Mouse (Mus musculus) spleen, adult 2 months (tissue): Measurements from ENCODE around the gene Sf3a1.

ENCODE experiments used
- CTCF ChIP-seq: fragments of 200-500 bp; IDR thresholded peaks from 2 replicates; pipeline ENCODE4 v1.5.1; 2011; ENCODE audit warnings: mild to moderate bottlenecking, inconsistent platforms; ENCODE audit not compliant: insufficient read depth, insufficient read length, insufficient replicate concordance; ENCODE audit errors: extremely low read depth
- POLR2A ChIP-seq: fragments of 200-500 bp; IDR thresholded peaks from 2 replicates; pipeline ENCODE4 v1.6.1; 2011; ENCODE audit warnings: low read depth, low read length, inconsistent platforms

GRCm38 (mm10) chr11:4209556-4209955 lies 49.4 kb downstream of the Sf3a1 start:
- TF ChIP-seq CTCF (no peak), POLR2A (no peak)
